Mouse (Mus musculus) cerebellum, postnatal 4 days (tissue): ENCODE measurements around the gene Cerkl.

Source experiments
- DNase-seq, 2 experiments: peaks; one replicate each; pipeline ENCODE4 v3.0.0; 2022; ENCODE audit warnings: low spot score in 2 of 2, mixed read lengths in 1 of 2

The Cerkl gene

DNA sequence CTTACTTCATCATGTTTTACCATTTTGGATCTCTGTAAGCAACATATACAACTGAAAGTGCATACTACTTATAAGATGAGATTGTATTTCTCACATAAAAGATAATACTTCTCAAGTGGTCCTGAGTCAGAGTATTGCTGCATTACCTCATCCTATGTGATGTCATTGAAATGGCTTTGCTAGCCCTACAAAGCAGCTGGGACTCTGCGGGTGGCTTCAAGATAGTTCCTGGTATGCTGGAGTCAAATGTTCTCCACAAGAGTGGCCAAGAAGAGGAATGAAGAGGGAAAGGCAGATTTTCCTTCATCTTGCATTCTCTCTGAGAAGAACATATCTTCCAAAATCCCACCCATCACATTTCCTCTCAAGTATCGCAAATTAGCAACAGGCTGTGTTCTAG is 13.2 kb downstream of the Cerkl start:
- DNase-seq = no peak

DNA sequence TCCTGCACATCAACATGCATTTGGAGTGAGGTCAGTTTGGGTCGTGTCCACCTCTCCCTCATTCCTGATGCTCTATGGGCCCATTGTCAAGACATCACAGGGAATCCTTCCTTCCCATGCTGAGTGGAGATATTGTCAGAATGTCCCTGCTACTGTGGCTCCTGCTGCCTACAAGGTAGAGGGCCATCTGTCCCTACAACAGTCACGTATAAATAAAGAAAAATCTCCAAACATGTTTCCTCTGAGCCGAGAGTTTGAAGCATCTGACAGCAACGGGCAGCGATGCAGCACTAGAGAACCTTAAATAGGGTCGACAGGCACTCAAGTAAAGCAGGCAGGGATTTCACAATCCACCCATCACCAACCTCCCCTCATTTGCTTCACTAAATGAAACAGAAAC is 13.7 kb downstream of the Cerkl start:
- DNase-seq = no peak

DNA sequence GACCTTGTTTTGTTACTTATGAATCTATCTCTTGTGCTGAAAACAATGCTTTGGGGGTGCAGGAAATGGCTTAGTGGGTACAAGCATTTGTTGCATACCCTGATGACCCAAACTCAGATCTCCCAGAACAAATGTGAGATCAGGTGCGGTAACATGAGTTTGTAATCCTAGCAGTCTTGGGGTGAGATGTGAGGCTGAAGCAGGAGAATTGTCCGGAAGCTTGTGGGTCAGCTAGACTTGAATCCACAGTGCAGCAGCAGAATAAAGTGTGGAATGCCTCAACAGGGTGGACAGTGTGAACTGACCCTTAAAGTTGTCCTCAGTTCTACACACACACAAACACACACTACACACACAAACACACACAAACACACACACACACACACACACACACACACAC is 14.4 kb downstream of the Cerkl start:
- DNase-seq = no peak

DNA sequence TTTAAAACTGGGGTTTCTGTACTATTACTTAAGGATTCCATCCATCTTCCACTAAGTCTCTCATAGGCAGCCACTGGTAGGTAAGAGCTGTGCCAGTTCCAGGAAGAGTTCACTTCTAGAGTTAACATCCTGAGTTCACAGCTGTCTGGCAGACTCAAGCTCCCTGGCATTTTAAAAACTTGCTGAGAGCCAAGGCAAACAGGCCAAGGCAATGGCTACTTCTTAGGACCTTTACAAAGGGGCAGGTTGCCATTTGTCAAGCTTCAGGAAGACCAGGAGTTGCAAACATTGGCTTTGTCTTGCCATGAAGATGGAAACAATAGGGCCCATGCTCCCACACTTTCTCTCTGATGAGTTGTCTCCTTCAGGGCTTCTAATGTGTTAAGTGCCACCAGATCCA is 26.5 kb downstream of the Cerkl start:
- no peak for DNase-seq

DNA sequence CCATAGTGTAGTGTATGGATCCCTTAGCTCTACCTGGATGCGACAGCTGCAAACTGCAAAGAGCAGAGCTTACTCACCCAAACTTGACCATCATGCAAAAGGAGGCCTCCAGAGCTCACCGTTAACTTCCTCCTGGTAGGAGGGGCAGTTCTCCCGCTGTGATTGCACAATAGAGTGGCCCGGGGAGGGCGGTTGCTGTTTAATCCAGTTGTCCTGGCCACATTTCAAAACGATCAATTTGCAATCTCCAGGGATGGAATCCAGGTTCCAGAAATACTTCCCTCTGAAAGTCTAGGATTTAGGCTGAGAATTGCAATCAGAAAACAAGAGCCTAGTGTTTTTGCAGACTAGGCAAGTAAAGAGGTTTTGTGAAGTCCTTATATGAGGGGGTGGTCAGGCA is 26.9 kb downstream of the Cerkl start:
- no peak for DNase-seq

DNA sequence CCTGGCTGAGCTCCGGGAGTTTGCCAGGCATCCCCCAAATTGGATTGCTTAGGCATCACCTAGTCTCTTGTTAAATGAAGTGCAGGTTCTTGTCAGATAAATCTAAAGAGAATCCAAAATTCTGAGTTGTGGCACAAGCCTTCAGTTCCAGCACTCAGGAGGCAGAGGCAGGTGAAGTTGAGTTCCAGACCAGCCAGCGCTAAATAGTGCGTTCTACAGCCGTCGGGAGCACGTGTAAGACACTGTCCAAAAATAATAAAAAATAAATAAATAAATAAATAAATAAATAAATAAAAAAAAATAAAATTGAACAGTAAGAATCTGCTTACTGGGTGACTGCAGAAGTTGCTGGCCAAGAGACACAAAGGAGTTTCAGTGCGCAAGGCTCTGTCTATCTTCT is 27.5 kb downstream of the Cerkl start:
- no peak for DNase-seq

DNA sequence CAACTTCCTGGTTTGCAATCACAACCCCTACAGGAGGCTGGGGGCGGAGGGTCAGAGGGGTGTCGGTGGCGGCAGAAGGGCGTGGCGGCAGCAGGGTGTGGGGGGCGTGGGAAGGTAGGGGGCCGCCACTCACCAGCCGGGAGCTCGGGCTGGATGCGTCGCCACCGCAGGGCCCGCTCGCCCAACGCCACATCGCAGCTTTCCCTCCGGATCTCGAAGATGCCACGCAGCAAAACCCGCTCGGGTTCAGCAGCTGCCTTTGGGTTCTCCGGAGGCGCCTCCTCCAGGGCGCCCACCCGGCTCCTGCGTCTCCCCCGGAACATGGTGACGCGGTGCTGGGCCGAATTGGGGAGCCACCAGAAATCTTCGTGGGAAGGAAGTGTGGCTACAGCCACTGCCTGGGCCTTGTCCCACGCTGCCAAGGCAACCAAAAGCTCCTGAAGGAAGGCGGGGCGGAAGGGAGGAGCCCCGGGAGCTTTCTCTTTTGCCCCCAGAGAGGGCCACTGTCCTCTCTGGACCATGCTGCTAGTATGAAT is 27.9 kb downstream of the Cerkl start:
- DNase-seq = no peak

DNA sequence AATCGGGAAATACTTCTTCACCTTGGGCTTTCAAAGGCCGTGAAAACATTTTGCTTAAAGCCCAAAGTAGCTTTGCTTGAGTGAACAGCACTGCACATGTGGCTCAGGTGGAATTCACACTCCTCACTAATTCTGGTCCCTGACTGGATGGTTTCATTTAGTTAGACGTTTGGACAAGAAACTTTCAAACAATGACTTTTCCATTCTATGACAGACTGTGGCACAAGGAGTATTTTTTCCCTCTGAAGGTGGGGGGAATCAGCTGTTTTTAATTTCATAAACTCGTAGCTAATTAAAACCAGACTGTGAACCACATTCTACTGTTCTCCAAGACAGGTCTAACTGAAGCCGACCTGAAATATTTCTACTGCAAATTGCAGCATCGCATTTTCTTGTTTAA is 28.6 kb downstream of the Cerkl start:
- DNase-seq = no peak

DNA sequence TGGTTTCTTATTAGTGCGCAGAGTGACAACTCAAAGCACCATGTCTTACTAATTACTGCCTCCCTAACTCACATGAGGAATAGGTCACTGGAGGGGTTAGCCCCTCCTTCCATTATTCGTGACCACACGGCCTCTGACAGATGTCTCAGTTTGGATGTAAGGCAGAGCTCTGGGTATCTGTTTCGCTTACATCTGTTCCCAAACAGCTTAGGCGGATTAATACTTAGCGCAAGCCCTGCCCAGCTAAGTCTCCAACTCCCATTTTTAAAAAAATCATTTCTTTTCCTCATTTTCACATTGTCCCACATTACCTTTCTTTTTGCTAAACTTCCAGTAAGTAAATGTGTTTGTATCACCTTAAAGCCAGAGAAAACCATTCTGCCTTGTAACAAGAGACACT is 34.9 kb downstream of the Cerkl start:
- DNase-seq = no peak

DNA sequence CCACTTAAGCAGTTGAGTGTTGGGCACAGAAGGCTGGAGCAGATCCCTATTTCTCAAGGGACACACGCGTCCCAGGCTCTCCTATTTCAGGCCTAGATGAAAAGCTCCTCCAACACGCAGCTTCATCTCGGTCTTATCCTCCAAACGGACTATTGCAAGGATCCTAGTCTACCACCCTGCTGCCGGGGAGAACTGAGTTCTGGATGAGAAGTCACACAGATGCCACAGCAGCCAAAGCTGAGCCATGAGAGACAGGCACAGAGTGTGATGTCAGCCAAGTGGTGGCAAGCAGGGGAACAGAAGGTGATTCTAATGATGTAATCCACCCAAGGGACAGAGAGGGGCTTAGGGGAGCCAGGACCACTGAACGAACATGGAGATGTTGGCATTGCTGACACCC is 42.1 kb downstream of the Cerkl start:
- DNase-seq = peak in 1 of 2 experiments; percentile 52

DNA sequence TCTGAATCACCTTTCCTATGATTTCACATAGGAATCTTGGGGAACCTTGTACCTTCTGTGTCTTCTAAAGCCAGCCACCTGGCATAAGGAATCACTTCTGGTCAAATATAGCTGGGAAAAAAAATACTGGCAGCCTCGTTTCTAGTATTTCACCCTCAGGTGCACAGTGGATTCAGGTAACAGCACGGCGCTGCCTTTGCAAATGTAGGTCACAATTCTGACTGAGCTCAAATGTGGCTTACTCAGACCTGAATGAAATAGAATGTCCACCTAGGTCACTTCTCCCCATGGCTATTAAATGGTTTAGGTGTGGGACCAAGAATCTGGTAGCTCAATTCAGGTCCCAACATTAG is 45.7 kb downstream of the Cerkl start:
- no peak for DNase-seq

DNA sequence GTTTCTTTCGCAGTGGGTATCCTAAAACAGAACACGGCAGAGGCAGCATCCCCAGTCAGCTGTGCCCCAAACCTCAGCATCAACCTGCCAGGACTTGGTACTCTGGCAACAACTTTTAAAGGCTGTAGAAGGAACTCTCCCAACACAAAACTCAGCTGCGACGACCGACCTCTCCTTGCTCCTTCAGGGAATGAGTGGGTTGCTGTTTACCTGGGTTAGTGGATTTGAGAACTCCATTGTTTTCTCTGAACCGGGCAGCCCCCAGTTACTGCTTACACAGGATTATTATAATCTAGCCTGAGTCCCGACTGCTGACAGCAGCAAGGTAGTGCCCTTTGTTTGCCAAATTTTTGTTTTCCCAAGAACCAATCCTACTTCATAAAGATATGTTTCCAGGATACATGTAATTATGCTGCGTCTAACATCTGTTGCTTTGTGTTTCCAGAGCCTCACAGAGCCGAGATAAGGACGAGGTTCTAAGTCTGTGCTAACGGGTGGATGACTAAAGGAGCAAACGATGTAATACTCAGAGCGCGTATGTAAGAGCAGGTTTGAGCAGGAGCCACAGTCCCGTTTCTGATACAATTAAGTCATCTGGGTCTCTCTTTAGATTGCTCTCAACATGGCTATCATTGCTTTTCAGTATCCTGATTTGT is 46.2 kb downstream of the Cerkl start:
- DNase-seq = no peak

DNA sequence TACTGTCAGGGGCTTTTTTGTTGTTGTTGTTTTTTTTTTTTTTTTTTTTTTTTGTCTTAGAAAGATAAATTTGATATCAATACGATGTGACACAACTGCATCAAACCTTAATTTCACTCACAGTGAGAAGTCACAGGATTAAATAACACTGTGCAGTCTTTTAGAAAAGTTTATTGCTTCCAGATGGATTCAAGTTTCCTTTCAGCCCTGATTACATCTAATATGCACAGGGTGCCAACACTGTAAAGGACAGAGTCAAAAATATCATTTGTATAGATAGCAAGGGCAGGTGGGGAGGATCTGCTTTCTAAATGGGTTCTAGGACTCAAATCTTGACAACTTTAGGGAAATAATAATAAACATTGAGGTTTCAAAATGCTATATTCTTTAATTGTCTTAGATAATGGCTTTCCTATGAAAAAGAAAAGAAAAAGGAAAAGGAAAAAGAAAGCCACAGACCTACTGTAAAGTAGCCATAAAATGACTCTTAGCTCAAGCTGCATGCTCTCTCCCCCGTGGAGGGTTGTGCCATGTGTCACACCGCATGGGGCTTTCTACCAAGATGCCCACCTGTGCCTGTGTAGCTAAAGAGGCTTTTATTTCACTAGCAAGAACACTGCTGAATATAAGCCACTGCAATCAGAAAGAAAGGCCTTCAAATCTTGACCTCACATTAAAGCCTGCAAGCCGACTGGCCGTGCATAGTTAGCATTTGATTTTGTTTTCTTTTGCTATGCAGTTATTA is 50.8 kb downstream of the Cerkl start:
- DNase-seq = peak in 1 of 2 experiments; percentile 59

DNA sequence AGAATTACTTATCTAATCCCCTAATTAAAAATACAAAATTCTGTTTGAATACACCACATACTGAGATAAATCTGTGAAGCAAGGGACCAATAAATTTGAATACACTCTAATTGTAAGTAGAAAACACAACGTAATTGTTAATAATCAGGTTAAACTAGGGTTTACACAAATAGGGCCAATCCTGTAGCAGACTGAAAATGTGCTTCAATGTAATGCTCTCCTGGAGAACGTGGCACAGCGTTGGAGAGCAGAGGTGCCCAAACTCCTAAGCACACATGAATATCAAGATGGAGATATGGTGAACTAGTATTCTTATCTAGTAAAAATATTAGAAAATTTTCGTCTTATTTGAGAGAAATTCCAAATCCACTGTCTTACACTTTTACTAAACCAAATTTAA is 56.5 kb downstream of the Cerkl start:
- DNase-seq = no peak

DNA sequence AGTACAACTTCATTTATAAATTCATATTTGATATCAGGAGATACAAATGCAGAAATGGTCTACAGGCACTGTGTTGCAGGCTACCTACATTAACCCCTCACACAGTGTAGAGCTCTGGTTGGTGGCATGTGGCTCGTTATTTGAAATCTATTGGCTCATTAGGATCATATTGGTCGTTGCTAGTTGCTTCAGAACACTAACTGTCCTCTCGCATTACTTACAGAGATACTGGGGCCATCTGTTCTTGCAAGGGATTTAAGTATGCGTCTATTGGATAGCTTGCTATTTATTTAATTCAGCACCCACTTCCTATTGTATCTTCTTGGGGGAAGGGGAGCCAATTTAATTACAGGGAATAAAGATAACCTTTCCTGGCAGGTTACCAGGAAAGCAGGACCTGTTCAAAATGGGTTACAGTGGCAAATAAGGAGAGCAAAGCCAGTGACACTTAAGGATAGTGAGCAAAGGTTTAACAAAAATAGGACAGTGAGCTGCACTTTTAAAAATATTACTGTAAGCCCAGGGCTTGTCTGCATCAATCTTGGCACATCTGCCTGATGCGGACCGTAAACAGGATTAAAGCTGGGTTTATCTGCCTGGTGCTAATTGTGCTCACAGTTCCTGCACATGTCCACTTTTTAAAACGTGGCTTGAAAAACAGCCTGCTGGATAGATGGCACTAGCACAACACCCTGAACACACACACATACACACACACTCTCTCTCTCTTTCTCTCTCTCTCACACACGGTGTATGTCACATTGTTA is 57.2 kb downstream of the Cerkl start:
- peak in 1 of 2 experiments; percentile 41 for DNase-seq

DNA sequence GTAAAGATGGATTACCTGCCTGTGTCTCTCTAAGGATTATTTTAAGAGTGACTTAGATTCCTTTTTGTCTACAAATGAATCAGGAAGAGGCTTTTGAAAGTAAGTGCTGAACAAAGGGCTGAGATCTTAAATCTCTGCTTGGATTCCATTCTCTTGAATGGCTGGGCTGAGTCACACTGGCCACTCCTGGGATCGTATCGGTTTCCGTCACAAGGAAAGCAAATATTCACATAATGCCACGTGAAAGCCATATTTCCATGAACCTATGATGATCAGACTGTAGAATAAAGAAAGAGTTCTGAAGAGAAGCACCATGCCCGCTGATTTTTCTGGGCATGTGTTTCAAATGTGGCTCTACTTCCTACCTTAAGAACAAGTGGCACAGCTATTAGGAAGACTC is 57.8 kb downstream of the Cerkl start:
- no peak for DNase-seq

DNA sequence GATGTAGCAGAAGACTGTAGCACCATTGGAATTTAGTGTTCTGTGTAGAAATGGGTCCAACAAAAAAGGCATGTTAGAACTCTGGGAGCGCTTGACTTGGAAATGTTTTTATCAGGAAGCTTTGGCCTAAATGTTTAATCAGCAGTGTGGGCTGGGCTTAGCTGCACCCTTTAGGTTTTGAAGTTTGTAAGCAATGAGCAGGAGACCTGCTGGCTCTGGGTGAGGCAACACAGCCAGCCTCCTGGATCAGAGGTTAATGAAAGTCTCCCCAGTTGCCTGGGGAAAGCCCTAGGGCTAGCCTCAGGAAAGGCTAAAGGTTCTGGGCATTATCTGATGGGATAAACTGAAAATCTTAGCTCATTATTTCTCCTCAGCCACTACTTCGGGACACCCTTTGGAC is 58.2 kb downstream of the Cerkl start:
- DNase-seq = no peak

DNA sequence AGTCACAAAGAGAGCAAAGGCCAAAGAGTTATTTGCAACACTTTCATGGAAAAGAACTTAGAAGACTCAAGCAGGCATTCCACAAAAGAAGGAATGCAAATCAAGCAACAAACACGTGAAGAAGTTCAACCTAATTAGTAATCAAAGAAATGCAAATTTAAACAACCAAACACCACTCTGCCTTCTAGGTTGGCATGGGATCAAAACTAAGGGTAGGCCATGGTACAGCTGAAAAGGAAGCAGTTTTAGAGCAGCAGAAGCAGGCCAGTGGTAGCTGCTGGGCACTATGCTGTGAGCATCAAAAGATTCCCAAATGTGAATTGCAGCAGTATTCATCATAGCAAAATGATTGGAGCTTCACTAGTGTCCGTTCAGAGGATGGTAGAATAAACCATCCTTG is 59.5 kb downstream of the Cerkl start:
- no peak for DNase-seq

DNA sequence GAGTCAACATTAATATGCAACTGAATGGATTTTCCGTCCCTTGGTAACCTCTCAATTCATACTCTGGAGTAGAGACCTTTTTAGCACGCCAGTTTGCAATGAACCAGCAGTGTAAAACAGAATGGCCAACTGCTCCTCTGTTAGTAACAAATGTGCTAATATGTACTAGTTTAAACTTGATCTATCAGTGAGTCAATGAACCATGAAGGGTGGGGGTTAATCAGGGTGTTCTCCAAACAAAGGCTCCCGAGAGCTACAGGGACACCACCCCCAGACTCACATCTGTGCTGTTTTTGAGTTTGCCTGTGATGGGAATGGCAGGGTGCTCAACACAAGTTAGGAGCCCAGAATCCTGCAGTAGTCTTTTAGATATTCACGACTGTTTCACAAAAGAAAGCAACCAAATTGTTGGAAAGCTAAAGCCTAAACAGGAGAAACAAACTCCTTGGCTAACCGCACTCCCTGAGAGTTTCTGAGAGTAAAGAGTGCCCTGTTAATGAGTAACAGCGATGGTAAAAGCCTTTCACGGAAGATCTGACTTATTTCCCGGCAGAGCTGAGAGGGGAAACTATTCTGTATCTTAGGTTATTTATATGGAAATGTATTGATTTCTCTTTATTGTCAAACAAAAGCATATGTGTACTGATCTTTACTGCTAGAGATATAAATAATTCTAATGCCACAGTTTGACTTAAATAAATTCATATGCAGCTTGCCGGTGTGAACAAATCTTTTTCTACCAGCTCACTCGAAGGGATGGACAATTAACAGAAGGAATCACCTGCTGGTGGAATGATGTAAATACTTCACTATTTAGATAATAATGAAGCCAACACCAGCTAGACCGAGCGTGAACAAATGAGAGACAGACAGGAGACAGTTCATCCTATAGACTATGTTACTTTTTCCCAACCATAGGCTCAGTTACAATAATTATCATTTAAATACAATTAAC is 77.2 kb downstream of the Cerkl start:
- no peak for DNase-seq

DNA sequence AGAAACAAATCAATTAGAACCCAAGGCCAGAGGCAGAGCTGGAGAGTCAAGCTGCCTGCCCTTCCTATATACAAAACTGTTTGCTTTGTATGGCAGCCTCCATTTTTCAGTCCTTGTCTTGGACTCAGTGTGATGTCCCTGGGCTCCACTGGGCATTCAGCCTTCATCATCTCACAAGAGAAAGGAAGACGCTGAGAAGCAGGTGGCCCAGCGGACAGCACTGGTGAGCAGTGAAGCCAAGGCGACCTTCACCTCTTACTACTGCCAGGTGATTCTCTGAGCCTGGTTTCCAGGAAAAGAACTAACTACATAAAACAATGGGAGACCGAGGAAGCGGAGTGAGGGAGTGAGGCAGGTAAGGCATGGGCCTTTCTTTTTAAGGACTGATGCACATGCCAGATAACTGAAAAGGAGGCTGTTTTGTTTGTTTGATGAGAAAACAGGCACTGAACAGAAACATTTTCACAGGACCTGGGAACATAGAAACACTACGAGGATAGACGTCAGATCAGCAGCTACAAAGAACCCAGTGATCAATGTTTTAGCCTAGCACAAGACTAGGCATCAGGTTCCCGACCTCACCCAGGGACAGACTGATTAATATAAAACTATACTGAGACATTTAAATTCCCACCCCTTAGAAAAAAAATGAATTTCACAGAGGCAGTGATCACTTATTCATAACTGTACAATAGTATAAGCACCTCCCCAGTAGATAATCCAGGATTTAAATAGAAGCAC is 78.1 kb downstream of the Cerkl start:
- DNase-seq = no peak
